Mouse (Mus musculus) liver, embryonic 14.5 days (tissue): ENCODE measurements around the gene Cep350. TPM values are rescaled to one million over a fixed set of nuclear protein-coding genes. Genes with fewer than 3 reads are reported as not detected.
A peak's percentile ranks its signal among the peaks of the same experiment; 100 is the strongest.

ENCODE experiments used
- ATAC-seq: fragments of 200-750 bp; cut with Nextera tagmentation; 2 replicates; pipeline ENCODE4 v1.8.0; 2017; ENCODE audit warnings: moderate number of reproducible peaks, mild to moderate bottlenecking, moderate library complexity; ENCODE audit not compliant: insufficient read depth
- DNase-seq, 3 experiments: peaks; one replicate each; pipeline ENCODE4 v3.0.0-alpha.2; 2012 to 2013; ENCODE audit warnings: low read depth in 3 of 3, low spot score in 3 of 3
- H3K27ac ChIP-seq: fragments of 300-500 bp; sonication (generic); 2 replicates; pipeline ENCODE4 v1.5.1; 2014; ENCODE audit warnings: moderate library complexity, mild to moderate bottlenecking, control low read depth, inconsistent platforms
- H3K27me3 ChIP-seq: fragments of 300-500 bp; sonication (generic); 2 replicates; pipeline ENCODE4 v1.6.1; 2014; ENCODE audit warnings: mild to moderate bottlenecking, low read length, moderate library complexity; ENCODE audit not compliant: control insufficient read depth, insufficient read depth
- H3K36me3 ChIP-seq: fragments of 300-500 bp; sonication (generic); replicated peaks from 2 replicates; pipeline ENCODE4 v1.6.1; 2014; ENCODE audit warnings: low read depth; ENCODE audit not compliant: control insufficient read depth, insufficient read depth
- H3K4me1 ChIP-seq, 2 experiments: fragments of 200-500 bp in 1 of 2; fragments of 300-500 bp in 1 of 2; sonication (generic) in 1 of 2; replicated peaks; 2 replicates each; pipeline ENCODE4 v1.6.1; 2012 to 2014; ENCODE audit warnings: antibody characterized with exemption in 1 of 2, inconsistent platforms in 1 of 2, low read length in 1 of 2; ENCODE audit not compliant: control insufficient read depth in 2 of 2, insufficient read depth in 2 of 2
- H3K4me2 ChIP-seq: fragments of 300-500 bp; sonication (generic); 2 replicates; pipeline ENCODE4 v1.6.1; 2014; ENCODE audit warnings: low read depth, mild to moderate bottlenecking, control low read depth, moderate library complexity
- H3K4me3 ChIP-seq, 2 experiments: fragments of 200-500 bp in 1 of 2; fragments of 300-500 bp in 1 of 2; sonication (generic) in 1 of 2; 2 replicates each; pipeline ENCODE4 v1.5.1; 2012 to 2014; ENCODE audit warnings: low read depth in 2 of 2, low read length in 2 of 2, mild to moderate bottlenecking in 2 of 2, control low read depth in 1 of 2, inconsistent platforms in 1 of 2, moderate library complexity in 1 of 2; ENCODE audit not compliant: insufficient read depth in 1 of 2
- H3K9ac ChIP-seq: fragments of 300-500 bp; sonication (generic); replicated peaks from 2 replicates; pipeline ENCODE4 v1.6.1; 2014; ENCODE audit warnings: mild to moderate bottlenecking, control low read depth, moderate library complexity
- H3K9me3 ChIP-seq: fragments of 300-500 bp; sonication (generic); 2 replicates; pipeline ENCODE4 v1.6.1; 2016; ENCODE audit warnings: low read length, mixed read lengths; ENCODE audit not compliant: control insufficient read depth
- CTCF ChIP-seq: IDR thresholded peaks from 2 replicates; pipeline ENCODE4 v1.5.1; 2016; ENCODE audit warnings: antibody characterized with exemption, low read depth, control low read depth
- EP300 ChIP-seq: IDR thresholded peaks from 2 replicates; pipeline ENCODE4 v1.6.1; 2016; ENCODE audit warnings: antibody characterized with exemption, low read depth
- WGBS: fragments of 180-500 bp; shearing (Covaris S2); extraction: QIAGEN DNeasy Blood & Tissue Kit; methylation state at CpG from one replicate; pipeline ENCODE4 v1.1.7; 2014; ENCODE audit not compliant: insufficient replicate concordance; 5-methylcytosine and 5-hydroxymethylcytosine counted together
- polyA plus RNA-seq, 2 experiments: library from polyadenylated mRNA; depleted of rRNA in 1 of 2; stranded (reverse) in 1 of 2; unstranded in 1 of 2; fragments of >200 nt; fragmentation: Nextera tagmentation in 1 of 2; extraction: Ambion mirVana in 1 of 2; gene quantifications; 2 replicates each; pipeline versions ENCODE4 v1.2.1 to v1.2.3; 2012 to 2014

The Cep350 gene
- polyA plus RNA-seq (2012; rRNA removed) (2.5 and 3.5 TPM in 2 replicates), polyA plus RNA-seq (2014; fragmentation: Nextera tagmentation; extraction: Ambion mirVana) (3.8 and 4.2 TPM in 2 replicates)

- no peaks in the 10 kb centered on the region for H3K9me3 ChIP-seq
- DNase-seq: peak; percentile 95 to 97 (median 96)
- H3K4me1 ChIP-seq: peaks cover 16 to 19% of the 10 kb centered on the region in 2 experiments
- H3K27me3 ChIP-seq: no peaks in the 10 kb centered on the region
- H3K4me2 ChIP-seq: peak within 1 kb of the TSS; percentile 87
- H3K4me3 ChIP-seq: peak within 1 kb of the TSS; percentile 97 to 99
- peak within 1 kb of the TSS; percentile 98 for H3K9ac ChIP-seq
- H3K36me3 ChIP-seq: no peaks in the 10 kb centered on the region
- TF ChIP-seq EP300: peak; percentile 51
- no peak for TF ChIP-seq CTCF
- peak; percentile 97 for ATAC-seq
- H3K27ac ChIP-seq: peak within 1 kb of the TSS; percentile 87
- WGBS: 0% methylated on average over 49 of the region's 57 CpGs
Observed at GRCm38 (mm10) chr1:155973068-155973718, at the start of gene Cep350. Gene Cep350, minus strand, starts transcription at chr1:155973255.

DNA sequence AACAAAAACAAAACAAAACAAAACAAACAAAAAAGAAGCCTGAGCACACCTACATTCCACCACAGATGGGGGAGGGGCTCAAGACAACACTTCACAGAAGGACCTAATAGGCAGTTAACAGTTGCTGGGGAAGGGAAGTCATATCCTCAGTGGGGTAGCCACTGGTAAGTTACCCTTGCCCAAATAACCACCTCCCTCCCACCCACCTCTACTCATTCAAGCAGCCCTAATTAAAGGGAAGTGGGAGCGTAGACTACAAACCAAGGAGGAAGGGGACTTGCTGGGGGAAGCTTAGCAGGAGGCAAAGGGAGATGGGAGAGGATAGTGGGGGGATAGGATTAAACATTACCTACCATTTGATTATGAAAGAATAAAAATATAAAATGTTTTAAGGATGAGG is 47.3 kb upstream of the Cep350 start:
- Histone ChIP-seq H3K27ac (no peak overlapping the region), H3K4me3 (no peak overlapping the region), H3K9me3 (no peaks in the 10 kb centered on the region), H3K4me2 (no peak overlapping the region), H3K27me3 (no peaks in the 10 kb centered on the region), H3K4me1 (no peaks in the 10 kb centered on the region), H3K36me3 (peaks cover 39% of the 10 kb centered on the region), H3K9ac (no peak overlapping the region)
- ATAC-seq (no peak), DNase-seq (no peak)
- WGBS: 100% methylated on average over 1 of the region's 1 CpGs
- no peak for TF ChIP-seq EP300
- TF ChIP-seq CTCF: no peak

DNA sequence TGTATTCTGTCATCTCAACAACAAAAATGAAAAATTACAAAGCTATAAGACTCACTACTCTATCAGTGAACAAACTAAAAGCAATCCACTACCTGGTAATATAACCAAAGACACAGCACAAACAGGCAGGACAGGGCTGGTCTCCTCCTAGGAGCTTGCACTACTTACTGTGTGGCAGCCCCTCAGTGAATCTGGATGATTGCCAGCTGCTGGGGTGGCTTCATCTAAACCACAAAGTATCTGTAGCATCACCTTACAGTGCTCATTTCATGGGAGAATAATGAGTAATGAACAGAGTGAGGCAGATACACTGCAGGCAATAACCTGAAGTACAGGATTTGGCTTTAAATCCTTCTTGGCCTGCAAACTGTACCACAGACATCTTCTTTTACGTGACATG is 46.7 kb upstream of the Cep350 start:
- Histone ChIP-seq H3K4me1 (no peaks in the 10 kb centered on the region), H3K27me3 (no peaks in the 10 kb centered on the region), H3K9ac (no peak overlapping the region), H3K9me3 (no peaks in the 10 kb centered on the region), H3K4me3 (no peak overlapping the region), H3K36me3 (peaks cover 40% of the 10 kb centered on the region), H3K4me2 (no peak overlapping the region), H3K27ac (no peak overlapping the region)
- DNase-seq (no peak), ATAC-seq (no peak)
- TF ChIP-seq EP300 (no peak), CTCF (no peak)
- 83% methylated on average over 1 of the region's 1 CpGs for WGBS

- peaks cover 33% of the 10 kb centered on the region for H3K36me3 ChIP-seq
- no peak overlapping the region for H3K4me3 ChIP-seq
- ATAC-seq (no peak), DNase-seq (no peak)
- WGBS: 95% methylated on average over 1 of the region's 1 CpGs
- no peaks in the 10 kb centered on the region for H3K4me1 ChIP-seq
- TF ChIP-seq CTCF (no peak), EP300 (no peak)
- no peaks in the 10 kb centered on the region for H3K9me3 ChIP-seq
- no peaks in the 10 kb centered on the region for H3K27me3 ChIP-seq
- H3K9ac ChIP-seq: no peak overlapping the region
- no peak overlapping the region for H3K27ac ChIP-seq
- no peak overlapping the region for H3K4me2 ChIP-seq
Observed at GRCm38 (mm10) chr1:156009003-156009402, 35.9 kb upstream of the Cep350 start.

DNA sequence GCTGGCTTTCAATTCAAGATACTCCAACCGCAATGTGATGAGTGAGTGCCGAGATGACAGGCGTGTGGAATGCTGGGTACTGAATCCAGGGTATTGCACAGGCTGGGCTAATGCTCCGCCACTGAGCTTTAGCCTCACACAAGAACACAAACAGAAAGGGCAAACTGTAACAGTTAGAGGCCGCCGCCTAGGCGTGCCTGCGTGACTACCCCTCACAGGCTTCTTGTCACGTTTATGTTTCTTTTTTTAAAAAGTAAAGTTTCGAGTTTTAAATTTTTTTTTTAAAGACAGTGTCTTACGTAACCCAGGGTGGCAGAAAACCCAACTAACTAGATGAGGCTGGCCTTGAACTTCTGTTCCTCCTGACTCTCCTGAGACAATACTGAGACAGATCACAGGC is 32.9 kb upstream of the Cep350 start:
- Histone ChIP-seq H3K4me2 (no peak overlapping the region), H3K27me3 (no peaks in the 10 kb centered on the region), H3K9me3 (no peaks in the 10 kb centered on the region), H3K36me3 (peaks cover 26% of the 10 kb centered on the region), H3K4me1 (no peaks in the 10 kb centered on the region), H3K4me3 (no peak overlapping the region), H3K9ac (no peak overlapping the region), H3K27ac (no peak overlapping the region)
- DNase-seq: no peak
- ATAC-seq: no peak
- TF ChIP-seq EP300: no peak
- TF ChIP-seq CTCF: no peak
- WGBS: 79% methylated on average over 11 of the region's 11 CpGs
